Mouse (Mus musculus) stomach, postnatal 0 days (tissue): Measurements from ENCODE around the gene Man2b2.

Experiments
- CTCF ChIP-seq: IDR thresholded peaks from 2 replicates; pipeline ENCODE4 v1.5.1; 2016; ENCODE audit warnings: antibody characterized with exemption, low read depth, mild to moderate bottlenecking, moderate library complexity
- EP300 ChIP-seq: optimal IDR thresholded peaks from 2 replicates; pipeline ENCODE3; 2016; ENCODE audit warnings: antibody characterized with exemption

GRCm38 (mm10) chr5:36757033-36757432 is 73.4 kb downstream of the Man2b2 start:
- TF ChIP-seq CTCF (peak; percentile 65), EP300 (no peak)
